Mouse (Mus musculus): ENCODE measurements around the gene Hsdl1. TPM values are rescaled to one million over a fixed set of nuclear protein-coding genes. Genes with fewer than 3 reads are reported as not detected.

Hsdl1 gene
- polyA plus RNA-seq, 1 experiment from 2014 or later: 28.8 TPM

DNA sequence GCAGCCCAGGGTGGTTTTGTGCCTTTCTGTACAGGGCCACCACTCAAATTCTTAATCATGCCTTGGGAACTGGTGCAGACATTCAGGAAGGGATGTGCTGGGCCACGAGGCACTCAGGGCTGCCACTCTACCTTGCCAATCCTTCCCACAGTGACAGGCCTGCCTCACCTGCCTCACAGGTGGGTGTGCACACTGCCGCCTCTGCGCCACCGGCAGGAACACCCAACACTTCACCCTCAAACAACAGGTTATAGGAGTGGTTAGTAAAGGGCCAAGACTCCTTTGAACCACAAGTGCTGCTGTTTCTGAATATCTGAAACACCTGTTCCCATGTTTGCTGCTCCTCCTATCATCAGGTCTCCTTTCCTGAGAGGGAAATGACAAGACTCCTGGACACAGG, 2.6 kb downstream of the Hsdl1 start:
- ATAC-seq: no peak
- H3K4me1 ChIP-seq (replicated peaks): peaks cover 2% of the 10 kb centered on the region; the same call in 1 of the 2 replicates

DNA sequence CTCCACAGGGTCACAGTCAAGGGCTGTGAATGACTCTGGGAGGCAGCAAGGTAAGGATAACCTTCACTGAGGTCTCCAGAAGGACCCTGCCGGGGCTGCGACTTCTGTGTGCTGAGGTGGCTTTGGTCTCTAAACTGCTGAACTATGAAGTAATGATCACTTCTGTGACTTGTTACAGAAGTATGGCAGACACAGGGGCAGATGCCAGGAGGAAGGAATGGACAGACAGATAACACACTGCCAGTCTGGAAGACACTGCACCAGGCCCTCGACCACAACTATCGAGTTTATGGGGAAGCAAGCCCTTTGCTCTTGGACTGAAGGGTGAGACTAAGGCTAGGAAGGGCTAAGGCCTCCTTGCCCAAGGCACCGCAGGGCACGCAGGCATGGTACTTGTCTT, 3.8 kb downstream of the Hsdl1 start:
- ATAC-seq: no peak
- Histone ChIP-seq H3K4me3 (replicated peaks) (no peak overlapping the region), H3K4me2 (replicated peaks) (no peak overlapping the region), H3K4me1 (replicated peaks) (peaks cover 2% of the 10 kb centered on the region; the same call in 1 of the 2 replicates), H3K9me3 (no peaks in the 10 kb centered on the region), H3K27me3 (replicated peaks) (no peaks in the 10 kb centered on the region), H3K27ac (no peak overlapping the region), H3K36me3 (no peaks in the 10 kb centered on the region), H3K9ac (no peak overlapping the region)
- 77% methylated on average over 6 of the region's 6 CpGs for WGBS

More for the DNA sequence above, 2.6 kb downstream of the Hsdl1 start:
- Histone ChIP-seq H3K36me3 (no peaks in the 10 kb centered on the region), H3K9ac (no peak overlapping the region), H3K9me3 (no peaks in the 10 kb centered on the region), H3K27me3 (replicated peaks) (no peaks in the 10 kb centered on the region), H3K4me3 (replicated peaks) (no peak overlapping the region), H3K4me2 (replicated peaks) (no peak overlapping the region), H3K27ac (no peak overlapping the region; the same call in 1 of the 2 replicates)
- 66% methylated on average over 4 of the region's 4 CpGs for WGBS

DNA sequence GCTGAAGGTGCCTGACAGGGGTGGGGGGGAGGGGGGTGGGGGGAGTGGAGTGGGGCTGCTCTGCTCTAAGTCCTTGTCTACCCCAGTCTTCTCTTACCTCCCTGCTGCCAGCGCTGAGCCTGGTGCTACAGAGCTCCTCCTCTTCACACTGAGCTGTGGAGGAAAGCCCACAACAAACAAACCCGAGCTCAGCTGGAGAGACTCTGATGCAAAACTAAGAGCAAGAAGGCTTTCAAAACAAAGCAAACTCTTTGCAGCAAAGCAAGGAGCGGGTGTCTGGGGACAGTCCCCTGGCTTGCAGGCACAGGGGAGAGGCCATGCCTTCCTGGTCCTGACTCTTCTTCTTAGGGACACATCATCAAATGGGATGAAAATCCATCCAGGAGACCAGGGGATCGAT, 5.1 kb downstream of the Hsdl1 start:
- no peak for ATAC-seq
- no peaks in the 10 kb centered on the region for H3K4me1 ChIP-seq (replicated peaks)
- H3K9ac ChIP-seq: no peak overlapping the region
- no peak overlapping the region for H3K27ac ChIP-seq
- H3K4me2 ChIP-seq (replicated peaks): no peak overlapping the region
- 42% methylated on average over 4 of the region's 4 CpGs for WGBS
- H3K27me3 ChIP-seq (replicated peaks): no peaks in the 10 kb centered on the region
- peaks cover 11% of the 10 kb centered on the region; the same call in 1 of the 2 replicates for H3K36me3 ChIP-seq
- H3K4me3 ChIP-seq (replicated peaks): no peak overlapping the region
- no peaks in the 10 kb centered on the region for H3K9me3 ChIP-seq

DNA sequence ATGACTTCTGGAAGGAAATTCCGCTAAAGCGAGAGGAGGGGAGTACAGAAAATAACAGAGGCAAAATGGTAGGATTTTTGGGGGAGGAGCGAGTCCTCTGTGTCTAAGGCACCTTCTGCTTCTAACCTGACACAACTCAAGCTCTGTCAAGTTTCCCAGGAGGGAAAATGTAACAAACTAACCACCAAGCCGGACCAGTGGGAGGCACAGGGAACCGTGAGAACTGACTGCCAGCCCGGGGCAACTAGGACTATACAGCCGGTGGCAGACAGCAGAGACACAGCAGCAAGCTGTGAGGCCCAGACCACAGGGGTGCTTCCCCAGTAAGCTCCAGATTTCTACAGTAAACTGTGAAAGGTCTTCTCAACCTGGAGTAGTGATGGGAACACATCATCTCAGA, 6.0 kb downstream of the Hsdl1 start:
- H3K27me3 ChIP-seq (replicated peaks): no peaks in the 10 kb centered on the region
- no peak overlapping the region for H3K27ac ChIP-seq
- no peak overlapping the region for H3K4me3 ChIP-seq (replicated peaks)
- H3K36me3 ChIP-seq: peaks cover 17% of the 10 kb centered on the region
- WGBS: 60% methylated on average over 7 of the region's 7 CpGs
- ATAC-seq: no peak
- H3K9me3 ChIP-seq: no peaks in the 10 kb centered on the region
- H3K4me1 ChIP-seq (replicated peaks): no peaks in the 10 kb centered on the region
- H3K9ac ChIP-seq: no peak overlapping the region
- no peak overlapping the region for H3K4me2 ChIP-seq (replicated peaks)

DNA sequence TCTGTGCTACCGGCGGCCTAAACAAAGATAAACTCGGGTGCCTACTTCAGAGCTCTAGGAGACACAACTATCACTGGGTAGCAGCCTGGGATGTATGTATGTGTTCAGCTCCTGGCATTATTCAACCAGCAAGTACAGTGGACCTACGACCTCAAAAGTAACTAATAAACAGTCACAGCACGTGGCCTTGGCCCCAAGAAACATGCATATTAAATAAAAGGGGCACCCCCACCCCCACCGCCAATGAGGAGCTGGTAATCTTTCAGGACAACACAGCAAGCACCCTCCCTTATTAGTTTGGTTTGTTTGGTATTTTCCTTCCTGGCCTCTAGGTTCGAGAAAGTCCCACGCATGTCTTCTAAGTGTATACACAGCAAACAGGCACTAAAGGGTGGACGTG, 6.7 kb downstream of the Hsdl1 start:
- H3K4me2 ChIP-seq (replicated peaks): no peak overlapping the region
- no peak overlapping the region for H3K4me3 ChIP-seq (replicated peaks)
- no peaks in the 10 kb centered on the region for H3K4me1 ChIP-seq (replicated peaks)
- peaks cover 21% of the 10 kb centered on the region for H3K36me3 ChIP-seq
- no peaks in the 10 kb centered on the region for H3K27me3 ChIP-seq (replicated peaks)
- no peak for ATAC-seq
- H3K9me3 ChIP-seq: no peaks in the 10 kb centered on the region
- H3K9ac ChIP-seq: no peak overlapping the region
- WGBS: 82% methylated on average over 9 of the region's 9 CpGs
- no peak overlapping the region for H3K27ac ChIP-seq

DNA sequence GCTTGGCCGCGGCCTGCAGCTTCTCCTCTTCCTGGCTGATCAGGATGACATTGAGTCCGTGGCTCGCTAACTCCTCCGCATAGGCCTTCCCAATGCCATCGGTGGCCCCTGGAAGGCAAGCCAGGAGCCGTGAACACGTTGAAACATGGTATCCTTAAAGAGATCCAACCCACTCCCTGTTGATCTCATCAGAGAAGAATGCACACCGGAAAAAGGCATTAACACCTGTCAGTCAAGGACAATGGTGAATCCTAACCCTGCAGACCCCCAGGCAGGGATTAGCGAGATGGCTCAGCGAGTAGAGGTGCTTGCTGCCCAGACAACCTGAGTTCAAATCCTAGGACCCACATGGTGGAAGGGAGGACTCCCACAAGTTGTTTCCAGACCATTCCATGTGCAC, 8.6 kb downstream of the Hsdl1 start:
- no peak overlapping the region for H3K4me3 ChIP-seq (replicated peaks)
- peaks cover 33% of the 10 kb centered on the region for H3K36me3 ChIP-seq
- WGBS: 80% methylated on average over 11 of the region's 11 CpGs
- ATAC-seq: no peak
- no peak overlapping the region for H3K9ac ChIP-seq
- no peaks in the 10 kb centered on the region for H3K4me1 ChIP-seq (replicated peaks)
- no peaks in the 10 kb centered on the region for H3K9me3 ChIP-seq
- H3K27ac ChIP-seq: no peak overlapping the region
- no peaks in the 10 kb centered on the region for H3K27me3 ChIP-seq (replicated peaks)
- H3K4me2 ChIP-seq (replicated peaks): no peak overlapping the region

DNA sequence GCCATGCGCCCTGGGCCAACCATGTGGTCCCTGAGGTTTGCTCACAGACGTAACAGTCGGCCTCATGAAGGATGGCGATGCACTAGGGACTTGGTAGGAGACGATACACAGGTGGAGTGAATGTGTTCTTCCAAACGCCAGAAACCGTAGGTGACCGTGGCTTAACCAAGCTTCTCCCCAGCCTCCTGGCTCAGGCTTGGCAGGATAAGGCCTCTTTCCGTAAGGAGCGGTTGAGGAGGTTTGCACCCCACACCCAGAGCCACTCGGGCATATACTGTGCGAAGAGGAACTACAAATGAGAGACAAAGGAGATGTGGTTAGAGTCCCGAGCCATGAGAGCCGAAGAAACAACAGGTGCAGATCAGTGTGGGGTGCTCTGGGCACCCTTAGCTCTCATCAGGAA, 11.1 kb downstream of the Hsdl1 start:
- Histone ChIP-seq H3K27ac (no peak overlapping the region), H3K9ac (no peak overlapping the region), H3K9me3 (no peaks in the 10 kb centered on the region), H3K4me3 (replicated peaks) (no peak overlapping the region), H3K4me1 (replicated peaks) (no peaks in the 10 kb centered on the region; the same call in 1 of the 2 replicates), H3K27me3 (replicated peaks) (no peaks in the 10 kb centered on the region), H3K36me3 (peaks cover 33% of the 10 kb centered on the region), H3K4me2 (replicated peaks) (no peak overlapping the region)
- 92% methylated on average over 14 of the region's 14 CpGs for WGBS
- no peak for ATAC-seq

DNA sequence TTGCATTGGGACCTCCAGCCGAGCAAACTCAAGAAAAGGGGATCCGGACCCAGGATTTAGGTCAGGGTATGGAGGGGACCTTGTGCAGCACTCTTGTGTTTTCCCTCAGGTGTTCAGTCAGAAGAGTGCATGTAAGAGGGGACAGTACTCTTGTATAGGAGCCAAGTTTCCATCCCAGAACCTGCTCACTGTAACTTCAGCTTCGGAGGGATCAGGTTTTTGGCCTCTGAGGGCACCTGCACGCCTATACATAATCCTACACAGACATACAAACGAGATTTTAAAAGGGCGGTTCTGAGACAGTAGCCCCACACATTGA, 15.6 kb downstream of the Hsdl1 start:
- Histone ChIP-seq H3K9ac (0 out of 2 replicates have a peak overlapping the region, but pooled peaks have one; percentile 54), H3K4me3 (replicated peaks) (no peak overlapping the region), H3K4me2 (replicated peaks) (peak overlapping the region; percentile 67), H3K9me3 (no peaks in the 10 kb centered on the region), H3K36me3 (peaks cover 20% of the 10 kb centered on the region), H3K27me3 (replicated peaks) (no peaks in the 10 kb centered on the region), H3K4me1 (replicated peaks) (peaks cover 15% of the 10 kb centered on the region), H3K27ac (no peak overlapping the region)
- 87% methylated on average over 6 of the region's 6 CpGs for WGBS
- ATAC-seq: no peak

DNA sequence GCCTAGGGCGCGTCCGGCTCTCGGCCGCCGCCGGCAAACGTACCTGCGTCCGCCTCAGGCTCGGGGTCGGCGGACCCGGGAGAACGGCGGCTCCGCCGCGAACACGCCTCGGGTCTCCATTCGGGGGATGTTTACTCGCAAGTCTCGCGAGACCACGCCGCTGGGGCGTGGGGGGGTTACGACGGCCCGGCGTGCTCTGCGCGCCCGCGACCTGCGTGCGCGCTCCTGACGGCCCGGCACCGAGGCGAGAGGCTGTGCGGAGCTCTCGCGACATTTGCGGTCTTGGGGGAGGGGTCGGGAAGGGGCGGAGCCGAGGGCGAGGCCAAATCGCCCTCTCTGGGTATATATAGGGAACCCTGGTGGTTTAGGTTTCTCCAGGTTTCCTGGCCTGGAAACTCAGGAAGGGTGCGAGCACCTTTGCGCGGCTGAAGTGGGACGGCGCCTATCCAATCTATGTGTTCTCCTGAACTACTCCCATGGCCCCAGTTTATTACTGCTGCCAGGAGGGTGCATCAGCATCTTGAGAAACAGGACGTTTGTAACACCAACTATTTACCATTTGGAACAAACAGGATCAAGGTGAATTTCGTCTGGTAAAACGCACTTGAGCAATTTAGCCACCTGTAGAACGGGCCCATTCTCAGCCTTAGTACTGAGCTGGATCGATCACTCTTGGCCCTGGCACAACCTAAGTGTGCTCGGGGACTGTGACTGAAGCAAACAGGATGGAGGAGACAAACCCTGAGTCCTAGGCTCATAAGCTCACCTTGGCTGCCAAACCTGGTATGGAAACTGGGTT, 16.2 kb downstream of the Hsdl1 start, which contains the start of gene Mbtps1:
Mbtps1 (minus strand) TSS at position 133 of the 799 bp plus-strand sequence.
- Histone ChIP-seq H3K9me3 (no peaks in the 10 kb centered on the region), H3K4me1 (replicated peaks) (peaks cover 20% of the 10 kb centered on the region), H3K9ac (peak within 1 kb of the TSS; percentile 88), H3K4me3 (replicated peaks) (peak within 1 kb of the TSS; percentile 82), H3K4me2 (replicated peaks) (peak within 1 kb of the TSS; percentile 68), H3K36me3 (peaks cover 14% of the 10 kb centered on the region), H3K27ac (peak within 1 kb of the TSS; percentile 93), H3K27me3 (replicated peaks) (no peaks in the 10 kb centered on the region)
- 5% methylated on average over 63 of the region's 63 CpGs for WGBS
- peak; percentile 98 for ATAC-seq

DNA sequence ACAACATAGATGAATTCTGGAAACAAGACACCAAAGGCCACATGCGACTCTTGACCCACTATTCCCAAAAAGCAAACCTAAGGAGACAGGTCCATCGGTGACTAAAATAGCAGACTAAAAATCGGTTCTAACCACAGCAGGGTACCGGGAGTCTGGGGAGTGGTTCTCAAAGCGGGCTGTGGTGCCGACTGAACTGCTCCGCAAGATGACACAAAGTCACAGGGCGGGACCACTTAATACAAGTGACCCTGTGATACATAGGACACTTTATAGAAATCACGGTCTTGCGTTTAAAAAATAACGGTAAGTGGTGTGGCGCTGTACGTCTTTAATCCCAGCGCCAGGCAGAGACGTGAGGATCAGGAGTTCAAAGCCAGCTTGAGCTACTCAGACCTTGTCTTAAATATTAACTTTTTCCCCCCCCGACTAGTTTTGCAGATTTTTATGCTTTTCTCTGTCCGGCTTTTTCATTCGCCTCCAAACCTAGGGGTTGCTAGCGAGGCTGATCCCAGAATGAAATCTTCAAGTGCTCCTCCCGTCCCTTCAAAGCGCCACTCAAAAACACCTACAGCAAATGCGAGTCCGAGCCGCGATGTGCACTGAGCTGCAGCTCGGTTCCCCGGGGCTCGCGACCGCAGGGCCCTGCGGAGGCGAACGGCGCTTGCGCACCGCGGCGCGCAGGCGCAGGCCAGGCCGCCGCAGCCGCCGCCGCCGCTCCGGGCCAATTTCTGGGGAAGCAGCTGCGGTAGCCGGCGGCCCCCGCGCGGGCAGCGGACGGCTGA, 17.0 kb downstream of the Hsdl1 start:
- no peaks in the 10 kb centered on the region for H3K9me3 ChIP-seq
- peak overlapping the region; percentile 68 for H3K4me2 ChIP-seq (replicated peaks)
- ATAC-seq: peak; percentile 94
- WGBS: 1% methylated on average over 55 of the region's 55 CpGs
- H3K4me1 ChIP-seq (replicated peaks): peaks cover 25% of the 10 kb centered on the region
- peaks cover 12% of the 10 kb centered on the region for H3K36me3 ChIP-seq
- no peaks in the 10 kb centered on the region for H3K27me3 ChIP-seq (replicated peaks)
- H3K27ac ChIP-seq: peak overlapping the region; percentile 93
- peak overlapping the region; percentile 82 for H3K4me3 ChIP-seq (replicated peaks)
- H3K9ac ChIP-seq: peak overlapping the region; percentile 88

DNA sequence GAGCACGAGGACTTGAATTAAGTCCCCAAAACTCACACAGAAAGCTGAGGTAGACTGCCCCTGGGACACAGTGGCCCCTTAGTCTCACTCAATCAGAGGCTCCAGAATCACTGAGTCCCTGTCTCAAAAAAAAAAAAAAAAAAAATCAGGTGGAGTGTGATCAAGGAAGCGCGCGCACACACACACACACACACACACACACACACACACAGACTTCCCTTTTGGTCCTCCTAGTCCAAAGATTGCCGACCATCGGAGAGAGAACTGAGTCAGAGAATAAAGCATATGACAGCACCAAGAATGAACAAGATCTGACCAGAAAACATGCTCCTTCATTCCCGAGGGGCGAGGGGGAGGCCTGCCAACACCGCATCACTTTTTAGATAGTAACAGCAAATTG, 17.9 kb downstream of the Hsdl1 start:
- no peak for ATAC-seq
- H3K4me2 ChIP-seq (replicated peaks): peak overlapping the region; percentile 68
- peak overlapping the region; percentile 88; the same call in 1 of the 2 replicates for H3K9ac ChIP-seq
- 72% methylated on average over 9 of the region's 9 CpGs for WGBS
- H3K9me3 ChIP-seq: no peaks in the 10 kb centered on the region
- no peak overlapping the region for H3K27ac ChIP-seq
- H3K36me3 ChIP-seq: peaks cover 5% of the 10 kb centered on the region
- H3K4me1 ChIP-seq (replicated peaks): peaks cover 27% of the 10 kb centered on the region
- peak overlapping the region; percentile 82 for H3K4me3 ChIP-seq (replicated peaks)
- no peaks in the 10 kb centered on the region for H3K27me3 ChIP-seq (replicated peaks)

DNA sequence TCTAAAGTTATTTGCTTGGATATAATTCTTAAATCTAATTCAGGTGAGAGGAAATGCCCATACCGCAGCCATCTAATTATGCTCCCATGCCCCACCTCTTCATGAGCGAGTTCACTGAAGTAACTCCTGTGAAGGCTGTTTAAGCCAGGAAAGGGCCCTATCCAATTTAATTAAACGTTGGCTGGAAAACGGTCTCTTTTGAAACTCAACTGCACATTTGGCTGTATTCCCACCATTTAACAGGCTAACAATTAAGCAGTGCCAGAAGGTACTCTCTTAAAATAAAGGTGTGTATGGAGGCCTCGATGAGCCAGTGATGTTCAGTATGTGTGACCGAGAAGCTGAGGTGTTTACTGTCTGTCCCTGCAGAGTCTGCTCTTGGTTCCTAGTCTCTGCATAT, 19.1 kb downstream of the Hsdl1 start:
- Histone ChIP-seq H3K9ac (no peak overlapping the region), H3K4me3 (replicated peaks) (no peak overlapping the region), H3K9me3 (no peaks in the 10 kb centered on the region), H3K4me1 (replicated peaks) (peaks cover 27% of the 10 kb centered on the region), H3K36me3 (no peaks in the 10 kb centered on the region), H3K27me3 (replicated peaks) (no peaks in the 10 kb centered on the region), H3K27ac (no peak overlapping the region), H3K4me2 (replicated peaks) (no peak overlapping the region)
- 85% methylated on average over 6 of the region's 6 CpGs for WGBS
- no peak for ATAC-seq

Data from intestine, embryonic 15.5 days (tissue).